Mouse (Mus musculus) midbrain, postnatal 0 days (tissue): ENCODE measurements at regions not wholly inside any gene's neighbourhood (a gene's known extent, or its start where the extent isn't known, plus 50 kb on each side); places are given as distances from the start of the nearest gene placed in this dataset.

ENCODE experiments used
- ATAC-seq: fragments of 200-750 bp; cut with Nextera tagmentation; 2 replicates; pipeline ENCODE4 v1.8.0; 2017; ENCODE audit warnings: moderate number of reproducible peaks, mild to moderate bottlenecking, moderate TSS enrichment, moderate library complexity; ENCODE audit not compliant: low FRiP score
- DNase-seq: peaks from one replicate; pipeline ENCODE4 v3.0.0-alpha.2; 2015; ENCODE audit warnings: low spot score
- H3K27ac ChIP-seq: fragments of 300-500 bp; sonication (generic); 2 replicates; pipeline ENCODE4 v1.5.1; 2014; ENCODE audit warnings: low read depth, mild to moderate bottlenecking, low read length, mixed read lengths
- H3K27me3 ChIP-seq: fragments of 300-500 bp; sonication (generic); 2 replicates; pipeline ENCODE4 v1.6.1; 2014; ENCODE audit warnings: low read length, control low read depth, mixed read lengths; ENCODE audit not compliant: insufficient read depth
- H3K36me3 ChIP-seq: fragments of 300-500 bp; sonication (generic); 2 replicates; pipeline ENCODE4 v1.6.1; 2014; ENCODE audit warnings: low read length, control low read depth, mixed read lengths; ENCODE audit not compliant: insufficient read depth
- H3K4me1 ChIP-seq: fragments of 300-500 bp; sonication (generic); 2 replicates; pipeline ENCODE4 v1.6.1; 2014; ENCODE audit warnings: mild to moderate bottlenecking, control low read depth, antibody characterized with exemption, low read length, mixed read lengths; ENCODE audit not compliant: insufficient read depth
- H3K4me2 ChIP-seq: fragments of 300-500 bp; sonication (generic); 2 replicates; pipeline ENCODE4 v1.6.1; 2014; ENCODE audit warnings: low read depth, mild to moderate bottlenecking, low read length, mixed read lengths; ENCODE audit not compliant: poor library complexity, severe bottlenecking
- H3K4me3 ChIP-seq: fragments of 300-500 bp; sonication (generic); 2 replicates; pipeline ENCODE4 v1.5.1; 2014; ENCODE audit warnings: low read depth, mild to moderate bottlenecking, low read length, moderate library complexity
- H3K9ac ChIP-seq: fragments of 300-500 bp; sonication (generic); replicated peaks from 2 replicates; pipeline ENCODE4 v1.6.1; 2014; ENCODE audit warnings: mild to moderate bottlenecking, low read length, moderate library complexity, mixed read lengths; ENCODE audit not compliant: poor library complexity, severe bottlenecking
- H3K9me3 ChIP-seq: fragments of 300-500 bp; sonication (generic); 2 replicates; pipeline ENCODE4 v1.6.1; 2016; ENCODE audit warnings: low read length, control low read depth
- CTCF ChIP-seq: IDR thresholded peaks from 2 replicates; pipeline ENCODE4 v1.5.1; 2016; ENCODE audit warnings: antibody characterized with exemption, mild to moderate bottlenecking
- WGBS: fragments of 180-500 bp; shearing (Covaris S2); extraction: QIAGEN DNeasy Blood & Tissue Kit; methylation state at CpG from one replicate; pipeline ENCODE4 v1.1.7; 2014; 5-methylcytosine and 5-hydroxymethylcytosine counted together

GRCm38 (mm10) chr9:120657786-120658185, 86.5 kb downstream of the Rpl14 start:
- Histone ChIP-seq H3K9me3 (no peaks in the 10 kb centered on the region), H3K4me2 (no peak overlapping the region), H3K4me1 (peaks cover 9% of the 10 kb centered on the region; the same call in 1 of the 2 replicates), H3K27ac (no peak overlapping the region), H3K9ac (no peak overlapping the region), H3K36me3 (no peaks in the 10 kb centered on the region), H3K27me3 (no peaks in the 10 kb centered on the region), H3K4me3 (no peak overlapping the region)
- no peak for TF ChIP-seq CTCF
- no peak for DNase-seq
- no peak for ATAC-seq

GRCm38 (mm10) chr9:120658576-120658975, 87.3 kb downstream of the Rpl14 start:
- no peak overlapping the region for H3K4me2 ChIP-seq
- WGBS, result 86% methylated on average over 2 of the region's 2 CpGs
- ATAC-seq (no peak), DNase-seq (no peak)
- no peaks in the 10 kb centered on the region for H3K9me3 ChIP-seq
- H3K9ac ChIP-seq, result no peak overlapping the region
- H3K27ac ChIP-seq, result no peak overlapping the region
- TF ChIP-seq CTCF, result no peak
- no peak overlapping the region for H3K4me3 ChIP-seq
- H3K4me1 ChIP-seq, result peaks cover 3% of the 10 kb centered on the region; the same call in 1 of the 2 replicates
- no peaks in the 10 kb centered on the region for H3K36me3 ChIP-seq
- no peaks in the 10 kb centered on the region for H3K27me3 ChIP-seq

- H3K4me3 ChIP-seq, result no peak overlapping the region
These were observed 90.0 kb downstream of the Rpl14 start for GRCm38 (mm10) chr9:120661226-120661625.

GRCm38 (mm10) chr9:120661641-120662227, 90.5 kb downstream of the Rpl14 start:
- H3K36me3 ChIP-seq, result no peaks in the 10 kb centered on the region
- no peaks in the 10 kb centered on the region for H3K9me3 ChIP-seq
- H3K4me3 ChIP-seq, result no peak overlapping the region
- WGBS, result 89% methylated on average over 7 of the region's 7 CpGs
- H3K27me3 ChIP-seq, result no peaks in the 10 kb centered on the region
- TF ChIP-seq CTCF, result no peak
- H3K9ac ChIP-seq, result no peak overlapping the region
- ATAC-seq (no peak), DNase-seq (no peak)
- no peak overlapping the region for H3K27ac ChIP-seq
- no peaks in the 10 kb centered on the region for H3K4me1 ChIP-seq
- no peak overlapping the region for H3K4me2 ChIP-seq

More at GRCm38 (mm10) chr9:120661226-120661625, 90.0 kb downstream of the Rpl14 start:
- H3K27ac ChIP-seq, result no peak overlapping the region
- TF ChIP-seq CTCF, result no peak
- H3K36me3 ChIP-seq, result no peaks in the 10 kb centered on the region
- H3K4me2 ChIP-seq, result no peak overlapping the region
- 55% methylated on average over 5 of the region's 5 CpGs for WGBS
- no peak overlapping the region for H3K9ac ChIP-seq
- H3K4me1 ChIP-seq, result no peaks in the 10 kb centered on the region
- H3K9me3 ChIP-seq, result no peaks in the 10 kb centered on the region
- ATAC-seq, result no peak
- DNase-seq, result no peak
- H3K27me3 ChIP-seq, result no peaks in the 10 kb centered on the region

- no peak for TF ChIP-seq CTCF
- ATAC-seq (no peak), DNase-seq (no peak)
- Histone ChIP-seq H3K4me3 (no peak overlapping the region), H3K4me1 (no peaks in the 10 kb centered on the region), H3K27me3 (no peaks in the 10 kb centered on the region), H3K27ac (no peak overlapping the region), H3K9me3 (no peaks in the 10 kb centered on the region), H3K9ac (no peak overlapping the region), H3K36me3 (no peaks in the 10 kb centered on the region), H3K4me2 (no peak overlapping the region)
- 62% methylated on average over 6 of the region's 6 CpGs for WGBS
These were observed 91.9 kb downstream of the Rpl14 start for GRCm38 (mm10) chr9:120663181-120663580.

GRCm38 (mm10) chr9:120664086-120664485, 92.8 kb downstream of the Rpl14 start:
- H3K9me3 ChIP-seq, result no peaks in the 10 kb centered on the region
- WGBS, result 96% methylated on average over 10 of the region's 10 CpGs
- H3K4me1 ChIP-seq, result no peaks in the 10 kb centered on the region
- ATAC-seq, result no peak
- no peak overlapping the region for H3K9ac ChIP-seq
- H3K27me3 ChIP-seq, result no peaks in the 10 kb centered on the region
- DNase-seq, result no peak
- no peak for TF ChIP-seq CTCF
- H3K27ac ChIP-seq, result no peak overlapping the region
- no peak overlapping the region for H3K4me2 ChIP-seq
- H3K36me3 ChIP-seq, result no peaks in the 10 kb centered on the region
- H3K4me3 ChIP-seq, result no peak overlapping the region
